Mouse (Mus musculus) hindbrain, embryonic 16.5 days (tissue): Measurements from ENCODE around the gene AU022252. TPM values are rescaled to one million over a fixed set of nuclear protein-coding genes. Genes with fewer than 3 reads are reported as not detected.

Experiments used
- ATAC-seq: fragments of 200-750 bp; cut with Nextera tagmentation; 2 replicates; pipeline ENCODE4 v1.8.0; 2017; ENCODE audit warnings: moderate TSS enrichment, moderate library complexity
- H3K27ac ChIP-seq: fragments of 300-500 bp; sonication (generic); 2 replicates; pipeline ENCODE4 v1.5.1; 2014; ENCODE audit warnings: low read depth, mild to moderate bottlenecking, control low read depth, low read length, moderate library complexity
- H3K27me3 ChIP-seq: fragments of 300-500 bp; sonication (generic); replicated peaks from 2 replicates; pipeline ENCODE4 v1.6.1; 2014; ENCODE audit warnings: low read length; ENCODE audit not compliant: control insufficient read depth, insufficient read depth
- H3K36me3 ChIP-seq: fragments of 300-500 bp; sonication (generic); 2 replicates; pipeline ENCODE4 v1.6.1; 2014; ENCODE audit warnings: mild to moderate bottlenecking, low read length, moderate library complexity, mixed read lengths; ENCODE audit not compliant: control insufficient read depth, insufficient read depth
- H3K4me1 ChIP-seq: fragments of 300-500 bp; sonication (generic); 2 replicates; pipeline ENCODE4 v1.6.1; 2014; ENCODE audit warnings: low read depth, low read length; ENCODE audit not compliant: control insufficient read depth, insufficient read depth
- H3K4me2 ChIP-seq: fragments of 300-500 bp; sonication (generic); 2 replicates; pipeline ENCODE4 v1.6.1; 2014; ENCODE audit warnings: mild to moderate bottlenecking, low read length, control low read depth, moderate library complexity
- H3K4me3 ChIP-seq: fragments of 300-500 bp; sonication (generic); 2 replicates; pipeline ENCODE4 v1.5.1; 2014; ENCODE audit warnings: mild to moderate bottlenecking, low read length, control low read depth, moderate library complexity
- H3K9ac ChIP-seq: fragments of 300-500 bp; sonication (generic); 2 replicates; pipeline ENCODE4 v1.6.1; 2014; ENCODE audit warnings: low read depth, mild to moderate bottlenecking, control low read depth, low read length, moderate library complexity
- H3K9me3 ChIP-seq: fragments of 300-500 bp; sonication (generic); 2 replicates; pipeline ENCODE4 v1.6.1; 2014; ENCODE audit warnings: mild to moderate bottlenecking, low read length, moderate library complexity; ENCODE audit not compliant: control insufficient read depth
- WGBS: fragments of 180-500 bp; shearing (Covaris S2); extraction: QIAGEN DNeasy Blood & Tissue Kit; methylation state at CpG from one replicate; pipeline ENCODE4 v1.1.7; 2014; 5-methylcytosine and 5-hydroxymethylcytosine counted together
- polyA plus RNA-seq: library from polyadenylated mRNA; unstranded; fragments of >200 nt; fragmentation: Nextera tagmentation; extraction: Ambion mirVana; gene quantifications from 2 replicates; pipeline ENCODE4 v1.2.1, GENCODE M21; 2015

The AU022252 gene
- polyA plus RNA-seq, 1 experiment from 2014 or later = 23.3 TPM

DNA sequence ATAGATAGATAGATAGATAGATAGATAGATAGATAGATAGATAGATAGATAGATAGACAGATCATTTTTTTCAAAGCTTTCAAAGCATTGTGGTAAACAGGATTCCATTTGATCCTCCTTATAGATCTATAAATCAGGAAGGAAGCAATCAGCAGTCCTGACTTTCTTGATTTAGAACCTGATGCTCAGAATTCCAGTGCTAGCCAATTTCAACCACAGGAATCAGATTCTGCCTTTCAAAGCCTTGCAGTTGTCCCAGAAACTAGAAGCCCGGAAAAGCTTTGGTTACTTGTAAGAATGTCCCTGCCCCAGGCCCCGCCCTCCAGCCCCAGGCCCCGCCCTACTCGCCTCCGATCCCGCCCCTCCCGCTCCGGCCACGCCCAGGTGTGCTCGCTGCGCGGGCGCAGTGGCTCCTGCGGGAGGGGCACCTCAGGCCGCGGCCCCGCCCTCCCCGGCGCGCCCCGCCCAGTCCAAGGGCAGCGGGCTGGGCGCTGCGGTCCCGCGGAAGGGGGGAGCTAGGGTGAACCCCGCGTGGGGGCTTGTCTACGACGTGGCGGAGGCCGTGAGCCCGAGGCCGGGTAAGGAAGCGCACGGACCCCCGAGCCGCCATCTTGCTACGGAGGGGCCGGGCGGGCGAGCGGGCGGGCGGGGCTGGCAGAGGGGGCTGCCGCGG, 37.5 kb downstream of the AU022252 start, which contains the start of gene Svbp:
Gene Svbp (plus strand): TSS at position 398 of the 673 bp plus-strand sequence.
- Histone ChIP-seq H3K4me2 (peak within 1 kb of the TSS; percentile 76), H3K4me1 (peaks cover 15% of the 10 kb centered on the region), H3K9ac (peak within 1 kb of the TSS; percentile 89), H3K36me3 (no peaks in the 10 kb centered on the region), H3K9me3 (no peaks in the 10 kb centered on the region), H3K27me3 (no peaks in the 10 kb centered on the region), H3K4me3 (peak within 1 kb of the TSS; percentile 83), H3K27ac (peak within 1 kb of the TSS; percentile 86)
- peak; percentile 93 for ATAC-seq
- WGBS = under 1% methylated on average over 36 of the region's 47 CpGs

GRCm38 (mm10) chr4:119192757-119193156, 39.8 kb downstream of the AU022252 start:
- Histone ChIP-seq H3K9ac (no peak overlapping the region), H3K4me3 (no peak overlapping the region), H3K27me3 (no peaks in the 10 kb centered on the region), H3K9me3 (no peaks in the 10 kb centered on the region), H3K4me1 (peaks cover 10% of the 10 kb centered on the region), H3K4me2 (no peak overlapping the region), H3K27ac (no peak overlapping the region), H3K36me3 (no peaks in the 10 kb centered on the region)
- 94% methylated on average over 4 of the region's 4 CpGs for WGBS
- ATAC-seq = no peak

DNA sequence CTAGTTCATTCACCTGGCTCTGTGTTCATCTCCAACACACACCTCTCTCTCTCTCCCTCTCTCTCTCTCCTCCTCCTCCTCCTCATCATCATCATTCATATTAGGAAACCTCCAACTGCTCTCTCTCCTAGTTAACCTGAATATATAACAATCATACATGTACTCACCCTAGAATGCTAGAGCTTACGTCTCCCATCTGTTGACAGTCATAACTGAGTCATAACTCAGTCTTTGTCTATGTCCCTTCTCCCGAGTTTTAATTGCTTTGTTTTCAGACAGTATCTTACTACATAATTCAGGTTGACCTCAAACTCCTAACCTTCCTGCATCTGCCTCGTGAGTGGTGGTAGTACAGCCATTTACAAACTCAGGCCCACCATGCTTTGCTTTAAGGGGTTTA, 41.2 kb downstream of the AU022252 start:
- ATAC-seq = no peak
- H3K27ac ChIP-seq = no peak overlapping the region
- 76% methylated on average over 3 of the region's 3 CpGs for WGBS

DNA sequence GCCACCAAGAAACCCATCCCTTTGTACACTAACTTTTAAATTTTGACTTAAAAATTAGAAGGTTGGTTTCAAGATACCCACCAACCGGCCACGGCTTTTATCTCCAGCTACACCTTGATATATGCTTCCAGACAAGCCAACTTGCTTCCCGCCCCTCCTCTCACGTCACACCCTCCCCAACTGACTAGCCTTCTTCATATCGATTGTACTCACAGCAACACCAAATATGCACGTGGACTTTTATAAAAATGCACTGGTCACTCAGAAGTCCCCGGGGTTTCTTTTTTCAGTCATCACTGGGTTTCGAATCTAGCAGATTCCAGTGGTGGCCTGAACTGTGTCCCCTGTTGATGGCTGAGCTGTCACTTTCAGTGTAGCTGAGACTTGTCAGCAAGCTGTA, 41.9 kb downstream of the AU022252 start:
- no peak overlapping the region for H3K4me2 ChIP-seq
- no peak for ATAC-seq
- H3K4me1 ChIP-seq = no peaks in the 10 kb centered on the region
- no peak overlapping the region for H3K9ac ChIP-seq
- no peak overlapping the region for H3K4me3 ChIP-seq
- no peak overlapping the region for H3K27ac ChIP-seq
- H3K9me3 ChIP-seq = no peaks in the 10 kb centered on the region
- 85% methylated on average over 8 of the region's 8 CpGs for WGBS
- no peaks in the 10 kb centered on the region for H3K27me3 ChIP-seq
- H3K36me3 ChIP-seq = no peaks in the 10 kb centered on the region

More for the DNA sequence above, 41.2 kb downstream of the AU022252 start:
- Histone ChIP-seq H3K4me3 (no peak overlapping the region), H3K9me3 (no peaks in the 10 kb centered on the region), H3K36me3 (no peaks in the 10 kb centered on the region), H3K4me1 (no peaks in the 10 kb centered on the region; the same call in 1 of the 2 replicates), H3K4me2 (no peak overlapping the region), H3K9ac (no peak overlapping the region), H3K27me3 (no peaks in the 10 kb centered on the region)

DNA sequence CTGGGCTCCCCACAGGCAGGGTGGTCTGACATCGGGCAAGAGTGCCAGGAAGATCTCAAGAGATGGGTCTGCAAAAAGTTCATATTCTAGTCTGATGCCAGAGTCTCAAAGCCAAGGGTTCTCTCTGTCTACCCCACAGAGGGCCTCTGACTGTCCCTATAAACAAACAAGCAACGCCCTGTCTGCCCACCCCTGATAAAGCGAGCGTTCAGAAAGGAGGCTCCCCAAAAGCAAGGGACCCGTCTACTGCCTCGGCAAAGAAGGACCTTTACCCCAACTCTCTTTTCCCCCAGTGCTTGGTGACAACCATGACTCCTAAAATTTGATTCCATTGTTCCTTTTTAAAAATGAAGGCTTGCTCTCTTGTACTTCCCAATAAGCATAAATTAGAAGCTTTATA, 42.6 kb downstream of the AU022252 start, which contains the start of gene Ermap:
Gene Ermap (minus strand): TSS at position 148 of the 400 bp plus-strand sequence.
- Histone ChIP-seq H3K9ac (no peak within 1 kb of the TSS), H3K4me3 (no peak within 1 kb of the TSS), H3K4me2 (no peak within 1 kb of the TSS), H3K9me3 (no peaks in the 10 kb centered on the region), H3K36me3 (no peaks in the 10 kb centered on the region), H3K27ac (no peak within 1 kb of the TSS), H3K27me3 (no peaks in the 10 kb centered on the region), H3K4me1 (no peaks in the 10 kb centered on the region)
- WGBS = 56% methylated on average over 6 of the region's 6 CpGs
- no peak for ATAC-seq

DNA sequence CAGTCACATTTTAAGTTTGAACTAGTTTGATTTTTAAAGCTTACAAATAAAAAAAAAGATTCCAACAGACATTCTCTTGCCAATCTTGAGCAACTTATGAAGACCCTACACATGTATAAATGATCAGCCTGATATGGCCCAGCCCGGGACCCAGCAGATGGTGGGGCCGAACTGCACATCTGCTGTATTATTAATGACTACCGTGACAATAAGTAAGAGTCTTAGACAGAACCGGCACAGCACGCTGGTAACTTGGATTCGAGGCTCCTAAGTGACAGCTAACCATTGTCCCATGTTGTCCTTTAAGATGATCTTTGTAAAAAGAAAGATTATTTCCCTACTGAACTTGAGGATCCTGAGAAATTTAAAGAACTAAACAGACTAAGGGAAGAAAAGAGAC, 43.1 kb downstream of the AU022252 start:
- Histone ChIP-seq H3K27me3 (no peaks in the 10 kb centered on the region), H3K4me3 (no peak overlapping the region), H3K9ac (no peak overlapping the region), H3K27ac (no peak overlapping the region), H3K9me3 (no peaks in the 10 kb centered on the region), H3K4me2 (no peak overlapping the region), H3K4me1 (no peaks in the 10 kb centered on the region), H3K36me3 (no peaks in the 10 kb centered on the region)
- WGBS = 37% methylated on average over 6 of the region's 6 CpGs
- no peak for ATAC-seq

DNA sequence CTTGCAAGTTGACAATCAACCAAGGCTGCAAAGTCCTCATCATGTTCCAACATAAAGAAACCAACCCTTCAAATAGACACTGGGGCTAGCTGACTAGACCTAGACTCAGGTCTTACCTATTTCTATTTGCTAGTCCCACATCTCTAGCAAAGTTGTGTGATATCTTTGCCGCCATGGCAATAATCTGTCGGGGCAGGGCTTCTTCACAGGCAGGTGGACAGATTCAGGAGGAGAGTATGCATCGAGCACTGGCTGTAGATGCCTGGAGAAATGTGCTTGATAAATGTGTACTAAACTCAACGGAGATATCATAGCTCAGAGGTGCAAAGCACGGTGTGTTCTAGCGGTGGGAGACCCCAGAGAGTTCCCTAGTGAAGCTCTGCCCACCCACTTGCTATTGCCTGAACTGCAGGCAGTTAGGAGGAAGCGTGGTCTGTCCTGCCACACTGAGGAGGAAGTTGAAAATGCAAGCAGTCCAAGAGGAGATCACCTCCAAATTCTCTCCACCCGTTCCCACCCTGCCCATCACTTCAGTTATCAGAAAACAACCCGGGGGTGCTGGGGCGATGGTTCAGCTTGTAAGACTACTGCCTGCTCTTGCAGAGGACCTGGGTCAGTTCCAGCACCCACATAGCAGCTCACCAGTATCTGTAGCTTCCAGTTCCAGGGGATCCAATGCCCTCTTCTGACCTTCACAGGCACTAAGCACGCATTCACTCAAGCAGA, 44.3 kb downstream of the AU022252 start:
- peak; percentile 50; the same call in 1 of the 2 replicates for ATAC-seq
- 55% methylated on average over 11 of the region's 11 CpGs for WGBS
- H3K4me2 ChIP-seq = no peak overlapping the region

GRCm38 (mm10) chr4:119185771-119186170, 46.7 kb downstream of the AU022252 start:
- H3K4me3 ChIP-seq = no peak overlapping the region
- no peaks in the 10 kb centered on the region for H3K4me1 ChIP-seq
- no peaks in the 10 kb centered on the region for H3K9me3 ChIP-seq
- WGBS = 85% methylated on average over 4 of the region's 4 CpGs
- H3K27ac ChIP-seq = no peak overlapping the region
- no peak overlapping the region for H3K4me2 ChIP-seq
- ATAC-seq = no peak
- no peaks in the 10 kb centered on the region for H3K27me3 ChIP-seq
- no peak overlapping the region for H3K9ac ChIP-seq
- H3K36me3 ChIP-seq = no peaks in the 10 kb centered on the region

More for the DNA sequence above, 44.3 kb downstream of the AU022252 start:
- Histone ChIP-seq H3K27me3 (no peaks in the 10 kb centered on the region), H3K9me3 (no peaks in the 10 kb centered on the region), H3K4me3 (no peak overlapping the region), H3K36me3 (no peaks in the 10 kb centered on the region), H3K9ac (no peak overlapping the region), H3K27ac (no peak overlapping the region), H3K4me1 (no peaks in the 10 kb centered on the region)

GRCm38 (mm10) chr4:119183525-119183924, 49.0 kb downstream of the AU022252 start:
- Histone ChIP-seq H3K9ac (no peak overlapping the region), H3K27ac (no peak overlapping the region), H3K9me3 (no peaks in the 10 kb centered on the region), H3K4me3 (no peak overlapping the region), H3K4me1 (no peaks in the 10 kb centered on the region), H3K27me3 (no peaks in the 10 kb centered on the region), H3K36me3 (no peaks in the 10 kb centered on the region), H3K4me2 (no peak overlapping the region)
- ATAC-seq = 0 out of 2 replicates have a peak, but pooled peaks have one; percentile 53
- WGBS = 33% methylated on average over 1 of the region's 1 CpGs
